Mouse (Mus musculus) forebrain, embryonic 15.5 days (tissue): ENCODE results near the gene Gm47289. TPM values are rescaled to one million over a fixed set of nuclear protein-coding genes. Genes with fewer than 3 reads are reported as not detected.

Experiments
- ATAC-seq: fragments of 200-750 bp; cut with Nextera tagmentation; replicated peaks from 2 replicates; pipeline ENCODE4 v1.8.0; 2017; ENCODE audit warnings: mild to moderate bottlenecking, moderate TSS enrichment, moderate library complexity
- H3K27ac ChIP-seq: fragments of 300-500 bp; sonication (generic); replicated peaks from 2 replicates; pipeline ENCODE4 v1.5.1; 2015; ENCODE audit warnings: mild to moderate bottlenecking, inconsistent platforms
- H3K27me3 ChIP-seq: fragments of 300-500 bp; sonication (generic); 2 replicates; pipeline ENCODE4 v1.6.1; 2015; ENCODE audit warnings: inconsistent platforms
- H3K36me3 ChIP-seq: fragments of 300-500 bp; sonication (generic); 2 replicates; pipeline ENCODE4 v1.6.1; 2015; ENCODE audit warnings: mild to moderate bottlenecking, inconsistent platforms
- H3K4me1 ChIP-seq: fragments of 300-500 bp; sonication (generic); 2 replicates; pipeline ENCODE4 v1.6.1; 2015; ENCODE audit warnings: inconsistent platforms
- H3K4me2 ChIP-seq: fragments of 300-500 bp; sonication (generic); replicated peaks from 2 replicates; pipeline ENCODE4 v1.6.1; 2015; ENCODE audit warnings: mild to moderate bottlenecking, inconsistent platforms
- H3K4me3 ChIP-seq: fragments of 300-500 bp; sonication (generic); 2 replicates; pipeline ENCODE4 v1.5.1; 2015; ENCODE audit warnings: mild to moderate bottlenecking, inconsistent platforms
- H3K9ac ChIP-seq: fragments of 300-500 bp; sonication (generic); replicated peaks from 2 replicates; pipeline ENCODE4 v1.6.1; 2015; ENCODE audit warnings: mild to moderate bottlenecking, inconsistent platforms
- H3K9me3 ChIP-seq: fragments of 300-500 bp; sonication (generic); 2 replicates; pipeline ENCODE4 v1.6.1; 2016; ENCODE audit warnings: inconsistent platforms
- WGBS: fragments of 180-500 bp; shearing (Covaris S2); methylation state at CpG from one replicate; pipeline ENCODE4 v1.1.7; 2015; ENCODE audit warnings: mixed read lengths; 5-methylcytosine and 5-hydroxymethylcytosine counted together
- polyA plus RNA-seq: library from polyadenylated mRNA; unstranded; fragments of >200 nt; fragmentation: Nextera tagmentation; extraction: Ambion mirVana; gene quantifications from 2 replicates; pipeline ENCODE4 v1.2.1, GENCODE M21; 2015

Gm47289 gene
- polyA plus RNA-seq, 1 experiment from 2014 or later: not detected

- H3K9ac ChIP-seq: no peak overlapping the region
- no peak overlapping the region for H3K4me2 ChIP-seq
- no peak overlapping the region for H3K27ac ChIP-seq
- no peaks in the 10 kb centered on the region for H3K36me3 ChIP-seq
- no peak for ATAC-seq
- no peaks in the 10 kb centered on the region for H3K4me1 ChIP-seq
- H3K9me3 ChIP-seq: no peaks in the 10 kb centered on the region
- no peak overlapping the region for H3K4me3 ChIP-seq
- WGBS: 97% methylated on average over 2 of the region's 2 CpGs
- H3K27me3 ChIP-seq: no peaks in the 10 kb centered on the region
Observed at GRCm38 (mm10) chr9:119167608-119168007, 8.6 kb downstream of the Gm47289 start.

- H3K4me2 ChIP-seq: no peak overlapping the region
- H3K27me3 ChIP-seq: no peaks in the 10 kb centered on the region
- H3K27ac ChIP-seq: no peak overlapping the region
- 91% methylated on average over 11 of the region's 11 CpGs for WGBS
- ATAC-seq: no peak
- H3K4me1 ChIP-seq: peaks cover 9% of the 10 kb centered on the region
- no peak overlapping the region for H3K9ac ChIP-seq
- H3K9me3 ChIP-seq: no peaks in the 10 kb centered on the region
- no peaks in the 10 kb centered on the region for H3K36me3 ChIP-seq
- H3K4me3 ChIP-seq: no peak overlapping the region
Observed at GRCm38 (mm10) chr9:119179292-119179691, 20.3 kb downstream of the Gm47289 start.

GRCm38 (mm10) chr9:119181241-119181728, 22.3 kb downstream of the Gm47289 start:
- Histone ChIP-seq H3K27me3 (no peaks in the 10 kb centered on the region), H3K4me2 (no peak overlapping the region), H3K36me3 (no peaks in the 10 kb centered on the region), H3K27ac (no peak overlapping the region), H3K9ac (no peak overlapping the region), H3K4me3 (no peak overlapping the region), H3K9me3 (no peaks in the 10 kb centered on the region), H3K4me1 (peaks cover 9% of the 10 kb centered on the region)
- ATAC-seq: no peak
- 37% methylated on average over 3 of the region's 3 CpGs for WGBS

GRCm38 (mm10) chr9:119192202-119192990, 33.4 kb downstream of the Gm47289 start:
- WGBS: 36% methylated on average over 11 of the region's 11 CpGs
- Histone ChIP-seq H3K4me3 (no peak overlapping the region), H3K4me1 (no peaks in the 10 kb centered on the region), H3K27me3 (no peaks in the 10 kb centered on the region), H3K4me2 (no peak overlapping the region), H3K9ac (no peak overlapping the region), H3K9me3 (no peaks in the 10 kb centered on the region), H3K36me3 (no peaks in the 10 kb centered on the region), H3K27ac (no peak overlapping the region)
- ATAC-seq: no peak

DNA sequence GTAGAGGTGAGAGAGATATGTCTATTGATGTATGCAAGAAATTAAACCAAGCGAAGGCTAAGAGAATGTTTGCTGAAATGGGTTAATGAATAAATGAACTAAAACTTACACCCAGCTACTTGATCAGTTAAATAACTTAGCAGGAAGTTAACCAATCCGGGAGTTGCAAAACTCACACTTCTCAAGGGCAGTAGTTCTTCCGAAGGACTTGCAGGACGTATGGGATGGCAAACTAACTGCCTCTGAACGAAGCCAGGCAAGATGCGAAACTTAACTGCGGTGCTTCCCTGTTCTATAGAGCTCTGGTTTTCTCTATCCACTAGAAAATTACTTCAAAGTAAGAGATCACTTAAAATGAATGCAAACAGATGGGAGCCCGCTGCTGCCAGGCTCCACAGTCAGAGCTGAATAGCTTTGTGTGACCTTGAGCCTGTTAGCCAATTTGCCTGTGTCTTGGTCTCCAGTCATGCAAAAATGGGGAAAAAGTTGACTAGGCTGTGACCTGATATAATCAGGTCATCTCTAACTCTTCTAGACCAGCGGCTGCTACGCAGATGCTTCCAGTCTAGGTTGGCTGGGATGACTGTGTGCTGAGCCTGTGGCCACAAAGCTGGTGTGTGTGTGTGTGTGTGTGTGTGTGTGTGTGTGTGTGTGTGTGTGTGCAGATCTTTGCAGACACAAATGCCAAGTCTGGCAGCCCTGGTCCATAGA, 40.3 kb downstream of the Gm47289 start:
- H3K4me1 ChIP-seq: peaks cover 2% of the 10 kb centered on the region; the same call in 1 of the 2 replicates
- ATAC-seq: no peak
- H3K36me3 ChIP-seq: no peaks in the 10 kb centered on the region
- 0 out of 2 replicates have a peak, but pooled peaks cover 1% of the 10 kb centered on the region for H3K9me3 ChIP-seq
- no peaks in the 10 kb centered on the region for H3K27me3 ChIP-seq
- no peak overlapping the region for H3K4me3 ChIP-seq
- H3K4me2 ChIP-seq: no peak overlapping the region
- 79% methylated on average over 10 of the region's 10 CpGs for WGBS
- no peak overlapping the region for H3K27ac ChIP-seq
- H3K9ac ChIP-seq: no peak overlapping the region

DNA sequence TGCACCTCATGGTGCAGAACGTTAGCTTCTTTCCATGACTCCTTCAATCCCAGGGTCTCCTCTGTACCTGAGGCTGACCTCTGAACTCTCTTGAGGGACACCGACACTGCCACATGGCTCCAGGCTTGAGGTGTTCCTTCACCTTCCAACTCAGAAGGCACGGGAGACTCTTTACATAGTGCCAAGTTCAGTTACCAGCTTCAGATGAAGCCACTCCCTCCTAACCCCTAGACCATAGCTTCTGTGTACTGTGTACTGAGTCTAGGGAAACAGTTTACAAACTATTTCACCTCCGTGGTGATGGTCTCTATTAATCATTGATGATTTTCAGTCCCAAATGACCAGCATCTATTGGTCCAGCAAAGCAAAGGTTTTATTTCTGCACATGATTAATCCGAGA, 42.7 kb downstream of the Gm47289 start:
- Histone ChIP-seq H3K9me3 (0 out of 2 replicates have a peak, but pooled peaks cover 4% of the 10 kb centered on the region), H3K4me2 (no peak overlapping the region), H3K9ac (no peak overlapping the region), H3K4me3 (no peak overlapping the region), H3K27me3 (no peaks in the 10 kb centered on the region), H3K36me3 (no peaks in the 10 kb centered on the region), H3K27ac (no peak overlapping the region), H3K4me1 (peaks cover 2% of the 10 kb centered on the region; the same call in 1 of the 2 replicates)
- WGBS: 88% methylated on average over 5 of the region's 5 CpGs
- ATAC-seq: no peak

- no peak overlapping the region for H3K4me2 ChIP-seq
- 98% methylated on average over 9 of the region's 9 CpGs for WGBS
Observed at GRCm38 (mm10) chr9:119203617-119204016, 44.7 kb downstream of the Gm47289 start.

GRCm38 (mm10) chr9:119205756-119206155, 46.8 kb downstream of the Gm47289 start:
- no peak overlapping the region for H3K4me3 ChIP-seq
- no peaks in the 10 kb centered on the region for H3K27me3 ChIP-seq
- no peaks in the 10 kb centered on the region for H3K36me3 ChIP-seq
- no peak overlapping the region for H3K4me2 ChIP-seq
- no peak overlapping the region for H3K9ac ChIP-seq
- H3K4me1 ChIP-seq: no peaks in the 10 kb centered on the region
- H3K9me3 ChIP-seq: 0 out of 2 replicates have a peak, but pooled peaks cover 4% of the 10 kb centered on the region
- H3K27ac ChIP-seq: no peak overlapping the region
- ATAC-seq: no peak
- 92% methylated on average over 5 of the region's 5 CpGs for WGBS

More at GRCm38 (mm10) chr9:119203617-119204016, 44.7 kb downstream of the Gm47289 start:
- H3K27me3 ChIP-seq: no peaks in the 10 kb centered on the region
- H3K27ac ChIP-seq: no peak overlapping the region
- no peak overlapping the region for H3K4me3 ChIP-seq
- ATAC-seq: no peak
- peaks cover 2% of the 10 kb centered on the region; the same call in 1 of the 2 replicates for H3K4me1 ChIP-seq
- no peak overlapping the region for H3K9ac ChIP-seq
- no peaks in the 10 kb centered on the region for H3K36me3 ChIP-seq
- 0 out of 2 replicates have a peak, but pooled peaks cover 4% of the 10 kb centered on the region for H3K9me3 ChIP-seq

- H3K27me3 ChIP-seq: no peaks in the 10 kb centered on the region
- H3K4me2 ChIP-seq: no peak overlapping the region
- 86% methylated on average over 2 of the region's 2 CpGs for WGBS
- no peaks in the 10 kb centered on the region for H3K4me1 ChIP-seq
- no peak overlapping the region for H3K27ac ChIP-seq
- no peaks in the 10 kb centered on the region for H3K36me3 ChIP-seq
- H3K9ac ChIP-seq: no peak overlapping the region
- 0 out of 2 replicates have a peak, but pooled peaks cover 4% of the 10 kb centered on the region for H3K9me3 ChIP-seq
- no peak overlapping the region for H3K4me3 ChIP-seq
- ATAC-seq: no peak
Observed at GRCm38 (mm10) chr9:119206666-119207065, 47.7 kb downstream of the Gm47289 start.

- no peak overlapping the region for H3K4me3 ChIP-seq
- 87% methylated on average over 4 of the region's 4 CpGs for WGBS
- H3K27me3 ChIP-seq: no peaks in the 10 kb centered on the region
- no peaks in the 10 kb centered on the region for H3K36me3 ChIP-seq
- no peak for ATAC-seq
- 0 out of 2 replicates have a peak, but pooled peaks cover 4% of the 10 kb centered on the region for H3K9me3 ChIP-seq
- no peak overlapping the region for H3K9ac ChIP-seq
- H3K4me1 ChIP-seq: no peaks in the 10 kb centered on the region
- no peak overlapping the region for H3K27ac ChIP-seq
- no peak overlapping the region for H3K4me2 ChIP-seq
Observed at GRCm38 (mm10) chr9:119207113-119207512, 48.2 kb downstream of the Gm47289 start.

GRCm38 (mm10) chr9:119208998-119209397, 50.0 kb downstream of the Gm47289 start, which contains the start of gene Slc22a13:
Slc22a13 (minus strand) TSS chr9:119209098.
- H3K4me2 ChIP-seq: no peak within 1 kb of the TSS
- no peak within 1 kb of the TSS for H3K4me3 ChIP-seq
- no peaks in the 10 kb centered on the region for H3K36me3 ChIP-seq
- no peak for ATAC-seq
- no peaks in the 10 kb centered on the region for H3K4me1 ChIP-seq
- 0 out of 2 replicates have a peak, but pooled peaks cover 4% of the 10 kb centered on the region for H3K9me3 ChIP-seq
- no peak within 1 kb of the TSS for H3K9ac ChIP-seq
- H3K27me3 ChIP-seq: no peaks in the 10 kb centered on the region
- no peak within 1 kb of the TSS for H3K27ac ChIP-seq
- WGBS: 95% methylated on average over 4 of the region's 4 CpGs
